Mouse (Mus musculus) forebrain, embryonic 10.5 days (tissue): ENCODE data around the gene Eras. TPM values are rescaled to one million over a fixed set of nuclear protein-coding genes. Genes with fewer than 3 reads are reported as not detected.

Experiments
- DNase-seq: peaks from one replicate; pipeline ENCODE4 v3.0.0-alpha.2; 2017; ENCODE audit warnings: low spot score; ENCODE audit errors: extremely low spot score
- H3K27ac ChIP-seq: fragments of 300-500 bp; sonication (generic); 2 replicates; pipeline ENCODE4 v1.5.1; 2016; ENCODE audit warnings: mild to moderate bottlenecking
- H3K27me3 ChIP-seq: fragments of 300-500 bp; sonication (generic); 2 replicates; pipeline ENCODE4 v1.6.1; 2016; ENCODE audit warnings: mild to moderate bottlenecking; ENCODE audit not compliant: poor library complexity, severe bottlenecking
- H3K36me3 ChIP-seq: fragments of 300-500 bp; sonication (generic); replicated peaks from 2 replicates; pipeline ENCODE4 v1.6.1; 2016; ENCODE audit warnings: mild to moderate bottlenecking, moderate library complexity
- H3K4me1 ChIP-seq: fragments of 300-500 bp; sonication (generic); 2 replicates; pipeline ENCODE4 v1.6.1; 2016
- H3K4me3 ChIP-seq: fragments of 300-500 bp; sonication (generic); 2 replicates; pipeline ENCODE4 v1.5.1; 2016; ENCODE audit warnings: mild to moderate bottlenecking, moderate library complexity
- H3K9me3 ChIP-seq: fragments of 300-500 bp; sonication (generic); 2 replicates; pipeline ENCODE4 v1.6.1; 2016; ENCODE audit warnings: mild to moderate bottlenecking, moderate library complexity
- WGBS: fragments of 180-500 bp; shearing (Covaris S2); methylation state at CpG from one replicate; pipeline ENCODE4 v1.1.7; 2016; 5-methylcytosine and 5-hydroxymethylcytosine counted together
- polyA plus RNA-seq: library from polyadenylated mRNA; unstranded; fragments of >200 nt; fragmentation: Nextera tagmentation; extraction: Ambion mirVana; gene quantifications from 2 replicates; pipeline ENCODE4 v1.2.1, GENCODE M21; 2016

Eras gene
- polyA plus RNA-seq, 1 experiment from 2014 or later: 0.22 TPM

DNA sequence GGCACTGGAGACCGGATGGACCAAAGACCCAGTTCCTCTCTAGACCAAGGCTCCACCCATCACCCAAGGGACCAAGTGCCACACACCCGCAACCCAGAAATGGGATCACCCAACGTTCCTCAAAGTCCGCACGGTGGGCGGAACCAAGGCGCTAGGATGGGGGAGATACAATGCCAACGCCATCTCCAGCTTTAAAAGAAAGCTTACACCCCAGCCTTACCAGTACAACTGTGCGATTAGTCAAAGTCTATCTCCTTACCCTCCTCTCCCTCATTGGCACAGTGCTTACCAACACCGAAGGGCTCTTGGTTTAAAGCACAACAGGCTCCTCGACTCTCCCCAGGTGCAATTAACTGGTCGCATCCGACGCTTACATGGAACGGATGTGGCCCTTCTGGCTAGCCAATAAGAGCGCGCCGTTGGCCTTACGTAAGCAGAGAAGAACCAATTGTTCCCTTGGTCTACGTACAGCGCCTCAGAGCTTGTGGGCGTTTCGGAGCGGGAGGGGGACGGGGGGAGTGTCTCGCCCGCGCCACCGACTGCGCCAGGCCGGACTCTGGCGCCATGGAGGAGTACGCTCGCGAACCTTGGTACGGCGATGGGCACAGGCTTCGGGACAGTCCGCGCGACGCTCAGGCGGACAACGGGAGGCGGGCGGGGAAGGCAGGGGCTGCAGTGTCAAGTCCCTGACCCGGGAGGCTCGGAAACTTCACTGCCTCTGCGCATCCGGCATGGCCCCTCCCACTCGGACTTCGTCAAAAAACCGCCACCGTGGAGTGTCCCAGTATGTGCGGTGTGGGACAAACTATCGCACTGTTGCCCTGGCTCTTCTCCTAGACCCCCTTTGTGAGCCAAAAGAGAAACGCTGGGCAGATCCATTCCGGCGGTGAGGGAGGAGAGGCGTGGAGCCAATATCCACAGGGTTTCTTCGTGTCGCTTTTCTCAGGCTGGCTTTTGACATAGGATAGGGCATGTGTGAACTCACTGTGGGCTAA is 29.2 kb downstream of the Eras start, which contains the start of the genes Pqbp1 and Timm17b:
Gene Pqbp1 (minus strand): TSS at position 390 of the 995 bp plus-strand sequence.
Gene Timm17b (plus strand): TSS at position 478 of the 995 bp plus-strand sequence.
- peak; percentile 81 for DNase-seq
- H3K27ac ChIP-seq: peak within 1 kb of the TSS; percentile 88
- 14% methylated on average over 62 of the region's 62 CpGs for WGBS
- peaks cover 29% of the 10 kb centered on the region for H3K36me3 ChIP-seq
- H3K4me3 ChIP-seq: peak within 1 kb of the TSS; percentile 63
- H3K27me3 ChIP-seq: no peaks in the 10 kb centered on the region
- no peaks in the 10 kb centered on the region for H3K9me3 ChIP-seq
- peaks cover 11% of the 10 kb centered on the region for H3K4me1 ChIP-seq

DNA sequence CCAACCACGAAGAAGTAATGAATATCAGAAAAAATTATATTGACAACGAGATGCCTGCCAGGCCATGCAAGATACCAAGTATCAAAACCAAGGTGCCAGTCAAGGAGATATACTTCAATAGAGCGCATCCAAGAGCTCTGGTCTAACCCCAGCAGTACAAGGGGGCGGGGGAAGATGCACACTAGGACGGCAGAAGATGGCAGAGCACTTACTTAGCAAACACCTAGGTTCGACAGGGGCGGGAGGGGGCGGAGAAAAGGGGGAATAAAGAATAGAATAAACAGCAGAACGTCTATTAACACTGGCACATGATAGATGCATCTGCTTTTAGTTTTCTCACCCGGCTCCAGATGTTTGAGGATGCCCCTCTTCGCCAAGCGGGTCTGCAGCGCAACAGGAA is 30.2 kb downstream of the Eras start:
- Histone ChIP-seq H3K4me1 (peaks cover 11% of the 10 kb centered on the region), H3K9me3 (no peaks in the 10 kb centered on the region), H3K36me3 (peaks cover 35% of the 10 kb centered on the region), H3K4me3 (peak overlapping the region; percentile 63), H3K27ac (peak overlapping the region; percentile 88), H3K27me3 (no peaks in the 10 kb centered on the region)
- 33% methylated on average over 13 of the region's 13 CpGs for WGBS
- no peak for DNase-seq

DNA sequence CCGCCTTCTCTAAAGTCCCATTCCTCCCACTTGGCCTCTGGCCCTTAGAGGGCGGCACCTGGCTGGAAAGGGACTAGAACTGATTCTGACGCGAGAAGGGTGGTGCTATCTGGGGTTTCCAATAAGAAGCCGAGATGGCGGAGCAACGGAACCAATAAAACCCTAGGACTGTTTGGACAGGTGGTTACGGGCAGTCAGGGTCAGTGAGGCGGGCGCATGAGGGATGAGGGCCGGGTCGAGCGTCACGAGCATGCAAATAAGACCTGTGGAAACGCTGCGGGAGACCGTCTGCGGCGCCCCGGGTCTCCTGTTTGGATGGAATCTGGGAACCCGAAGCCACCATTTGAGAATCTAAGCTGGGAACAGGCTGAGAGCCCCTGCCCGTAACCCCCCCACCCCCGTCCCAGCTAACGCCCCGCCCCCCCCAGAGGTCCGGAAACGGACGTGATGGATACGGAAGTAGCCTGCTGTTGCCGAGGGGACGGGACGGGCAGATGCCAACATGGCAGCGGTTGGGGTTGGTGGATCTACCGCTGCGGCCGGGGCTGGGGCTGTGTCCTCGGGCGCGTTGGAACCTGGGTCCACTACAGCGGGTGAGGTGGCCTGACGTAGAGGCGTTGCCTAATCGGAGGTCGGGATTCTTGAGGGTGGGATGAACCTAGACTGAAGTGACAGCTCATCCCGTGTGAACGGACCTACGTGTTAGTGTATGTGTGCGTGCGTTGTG is 44.4 kb downstream of the Eras start, which contains the start of gene Slc35a2:
Gene Slc35a2 (plus strand): TSS at position 188 of the 727 bp plus-strand sequence.
- no peaks in the 10 kb centered on the region for H3K9me3 ChIP-seq
- DNase-seq: peak; percentile 75
- peaks cover 10% of the 10 kb centered on the region; the same call in 1 of the 2 replicates for H3K36me3 ChIP-seq
- 15% methylated on average over 49 of the region's 49 CpGs for WGBS
- H3K4me3 ChIP-seq: peak within 1 kb of the TSS; percentile 63
- peaks cover 22% of the 10 kb centered on the region for H3K4me1 ChIP-seq
- H3K27me3 ChIP-seq: no peaks in the 10 kb centered on the region
- H3K27ac ChIP-seq: peak within 1 kb of the TSS; percentile 86

DNA sequence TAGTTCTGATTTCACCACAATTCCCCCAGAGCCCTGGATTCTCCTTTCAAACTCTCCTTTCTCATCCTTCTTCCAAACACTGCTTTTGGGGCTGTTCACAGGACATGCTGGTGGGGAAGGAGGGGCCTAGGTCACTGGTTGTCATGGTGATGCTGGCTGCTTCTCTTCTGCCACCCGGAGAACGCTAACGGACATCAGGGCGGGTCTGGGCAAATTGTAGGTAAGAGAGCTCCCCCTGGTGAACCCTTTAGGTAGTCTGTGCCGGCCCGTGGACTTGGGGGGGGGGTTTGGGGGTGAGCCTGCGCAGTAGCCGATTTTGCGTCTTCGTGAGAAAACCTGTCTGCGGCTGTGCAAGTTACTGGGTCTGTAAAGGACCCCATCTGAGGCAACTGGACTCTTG is 48.6 kb downstream of the Eras start:
- H3K36me3 ChIP-seq: peaks cover 4% of the 10 kb centered on the region
- H3K9me3 ChIP-seq: no peaks in the 10 kb centered on the region; the same call in 1 of the 2 replicates
- no peak overlapping the region for H3K27ac ChIP-seq
- H3K27me3 ChIP-seq: no peaks in the 10 kb centered on the region
- WGBS: 9% methylated on average over 11 of the region's 11 CpGs
- H3K4me1 ChIP-seq: peaks cover 31% of the 10 kb centered on the region
- H3K4me3 ChIP-seq: peak overlapping the region; percentile 62
- DNase-seq: peak; percentile 73

DNA sequence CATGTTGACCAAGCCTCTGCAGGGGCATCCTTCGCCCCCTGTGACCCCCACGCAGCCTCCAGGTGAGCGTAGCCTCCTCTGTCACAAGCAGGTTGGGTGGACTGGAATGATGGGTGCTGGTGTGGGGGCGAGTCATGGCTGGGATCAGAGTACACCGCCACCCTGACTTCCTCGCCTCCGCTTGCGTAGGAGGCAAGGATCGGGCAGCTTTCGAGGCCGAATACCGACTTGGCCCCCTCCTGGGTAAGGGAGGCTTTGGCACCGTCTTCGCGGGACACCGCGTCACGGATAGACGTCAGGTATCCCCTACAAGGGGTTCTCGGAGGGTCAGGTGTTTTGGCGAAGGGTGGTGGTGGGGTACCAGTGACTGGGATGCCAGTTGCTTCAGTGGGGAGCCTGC is 49.9 kb downstream of the Eras start:
- Histone ChIP-seq H3K4me1 (peaks cover 29% of the 10 kb centered on the region), H3K27ac (peak overlapping the region; percentile 69), H3K36me3 (peaks cover 17% of the 10 kb centered on the region), H3K4me3 (peak overlapping the region; percentile 62), H3K27me3 (no peaks in the 10 kb centered on the region), H3K9me3 (peaks cover 3% of the 10 kb centered on the region; the same call in 1 of the 2 replicates)
- 11% methylated on average over 21 of the region's 21 CpGs for WGBS
- peak; percentile 20 for DNase-seq

DNA sequence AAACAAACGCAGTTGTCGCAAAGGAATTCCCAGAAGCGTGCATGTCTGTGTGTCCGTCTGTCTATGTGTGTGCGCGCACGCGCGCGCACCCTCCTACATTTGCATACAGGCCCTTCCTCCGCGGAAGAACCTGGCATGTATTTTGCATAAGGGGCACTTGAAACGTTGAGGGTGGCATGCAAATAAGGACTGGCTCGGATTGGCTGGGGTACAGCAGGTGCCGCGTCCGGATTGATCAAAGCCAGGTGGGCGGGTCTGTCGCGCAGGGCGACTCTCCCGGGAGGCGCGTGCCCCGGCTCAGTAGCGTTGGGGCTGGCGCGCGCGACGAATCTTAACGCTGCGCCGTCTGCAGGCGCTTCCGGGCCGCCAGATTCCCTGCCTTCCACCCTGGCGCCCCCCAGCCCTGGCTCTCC is 50.4 kb downstream of the Eras start, which contains the start of gene Pim2:
Gene Pim2 (plus strand): TSS at position 256 of the 413 bp plus-strand sequence.
- peak within 1 kb of the TSS; percentile 62 for H3K4me3 ChIP-seq
- H3K27me3 ChIP-seq: no peaks in the 10 kb centered on the region
- peaks cover 24% of the 10 kb centered on the region for H3K4me1 ChIP-seq
- peak within 1 kb of the TSS; percentile 69 for H3K27ac ChIP-seq
- WGBS: 8% methylated on average over 36 of the region's 38 CpGs
- peaks cover 4% of the 10 kb centered on the region; the same call in 1 of the 2 replicates for H3K9me3 ChIP-seq
- H3K36me3 ChIP-seq: peaks cover 21% of the 10 kb centered on the region
- peak; percentile 71 for DNase-seq

Other genes with a start within 250 kb of the Eras start
- 0.10 TPM in 1 of 2 replicates, not detected in the other for gene Magix, start 247.4 kb downstream of the Eras start, polyA plus RNA-seq
- 44.4 and 46.1 TPM in 2 replicates for gene Gpkow, start 231.5 kb downstream of the Eras start, polyA plus RNA-seq
- gene Wdr45, start 214.3 kb downstream of the Eras start, polyA plus RNA-seq: 16.3 and 20.0 TPM in 2 replicates
- 0.47 TPM in 1 of 2 replicates, not detected in the other for gene Gm45208, start 206.4 kb downstream of the Eras start, polyA plus RNA-seq
- gene Praf2, start 200.2 kb downstream of the Eras start, polyA plus RNA-seq: 76.5 and 78.4 TPM in 2 replicates
- gene Ccdc120, start 177.7 kb downstream of the Eras start, polyA plus RNA-seq: 14.5 and 19.3 TPM in 2 replicates
- 25.3 and 29.3 TPM in 2 replicates for gene Tfe3, start 166.0 kb downstream of the Eras start, polyA plus RNA-seq
- gene Gripap1, start 138.8 kb downstream of the Eras start, polyA plus RNA-seq: 45.6 TPM in 2 replicates
- 0.87 and 1.0 TPM in 2 replicates for gene Kcnd1, start 106.3 kb downstream of the Eras start, polyA plus RNA-seq
- 40.3 and 40.8 TPM in 2 replicates for gene Otud5, start 87.2 kb downstream of the Eras start, polyA plus RNA-seq
- 10.4 and 14.0 TPM in 2 replicates for gene Pim2, start 50.3 kb downstream of the Eras start, polyA plus RNA-seq
- gene Slc35a2, start 44.6 kb downstream of the Eras start, polyA plus RNA-seq: 25.0 and 27.3 TPM in 2 replicates
- gene Pqbp1, start 29.3 kb downstream of the Eras start, polyA plus RNA-seq: 128 and 129 TPM in 2 replicates
- 182 and 186 TPM in 2 replicates for gene Timm17b, start 29.2 kb downstream of the Eras start, polyA plus RNA-seq
- gene Gm10491, start 20.8 kb downstream of the Eras start, polyA plus RNA-seq: not detected in 2 replicates
- gene Gm10490, start 19.1 kb downstream of the Eras start, polyA plus RNA-seq: not detected in 2 replicates
- gene Pcsk1n, start 8.8 kb downstream of the Eras start, polyA plus RNA-seq: 8.7 and 8.9 TPM in 2 replicates
- gene Hdac6, start 19.3 kb upstream of the Eras start, polyA plus RNA-seq: 75.6 and 76.7 TPM in 2 replicates
- gene Gata1, start 49.5 kb upstream of the Eras start, polyA plus RNA-seq: 6.6 and 8.0 TPM in 2 replicates
- not detected in 2 replicates for gene Glod5, start 89.9 kb upstream of the Eras start, polyA plus RNA-seq
- gene Suv39h1, start 146.2 kb upstream of the Eras start, polyA plus RNA-seq: 106 and 109 TPM in 2 replicates
- gene Was, start 161.9 kb upstream of the Eras start, polyA plus RNA-seq: 0.14 and 0.17 TPM in 2 replicates
- 23.7 and 24.4 TPM in 2 replicates for gene Wdr13, start 204.3 kb upstream of the Eras start, polyA plus RNA-seq
- 465 and 505 TPM in 2 replicates for gene Rbm3, start 217.3 kb upstream of the Eras start, polyA plus RNA-seq
- gene Tbc1d25, start 247.6 kb upstream of the Eras start, polyA plus RNA-seq: 9.8 and 10.4 TPM in 2 replicates